Mouse (Mus musculus): ENCODE measurements around the gene Mrpl55. TPM values are rescaled to one million over a fixed set of nuclear protein-coding genes. Genes with fewer than 3 reads are reported as not detected.

Mrpl55 gene
- total RNA-seq, 1 experiment: 66.4 TPM

DNA sequence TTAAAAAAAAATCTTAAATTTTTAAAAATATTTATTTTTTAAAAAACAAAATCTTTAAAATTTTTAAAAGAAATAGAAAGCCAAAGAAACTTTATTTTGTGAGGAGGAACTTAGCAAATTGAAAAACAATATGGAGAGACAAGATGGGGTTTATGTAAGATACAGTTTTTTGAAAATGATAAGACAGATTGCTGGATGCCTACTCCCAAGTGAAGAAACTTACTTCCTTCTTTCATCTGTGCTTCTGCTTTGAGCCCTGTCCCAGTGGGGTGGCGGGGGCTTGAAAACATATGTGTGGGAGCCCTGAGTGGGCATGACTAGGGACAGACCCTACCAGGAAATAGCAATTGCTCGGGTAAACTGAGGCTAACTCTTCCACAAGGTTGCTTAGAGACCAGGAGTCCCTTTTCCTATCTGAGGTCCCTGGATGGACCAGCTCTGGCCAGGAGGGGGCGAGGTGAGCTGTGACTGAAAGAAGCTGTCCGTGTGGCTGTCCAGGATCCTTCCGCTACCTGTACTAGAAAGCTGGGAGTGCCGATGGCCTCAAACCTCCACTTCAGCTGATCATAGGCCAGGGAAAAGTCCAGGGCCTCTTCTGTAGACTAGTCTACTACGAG, 28.0 kb downstream of the Mrpl55 start:
- no peaks in the 10 kb centered on the region for H3K9me3 ChIP-seq (ENCODE audit: control insufficient read depth, insufficient read depth, low read depth, low read length)
- H3K4me3 ChIP-seq (ENCODE audit: insufficient read depth in 1 of 2, low read depth in 1 of 2, low read length in 2 of 2, poor library complexity in 1 of 2, severe bottlenecking in 1 of 2): no peak overlapping the region
- in situ Hi-C loops (cut with MboI; ENCODE audit: low sequenced_read_pairs in 2 of 2, unreplicated experiment in 2 of 2): loop anchor here in 1 of 2 experiments (5.0 kb wide), 1 partner anchor 62 kb away; the partner anchor contains the start of gene Wnt3a
- H3K4me1 ChIP-seq (ENCODE audit: control insufficient read depth in 2 of 2, insufficient read depth in 2 of 2, low read length in 2 of 2, poor library complexity in 1 of 2): peaks cover 0 to 4% of the 10 kb centered on the region in 2 experiments; a peak in 1 of 4 replicates
- TF ChIP-seq CHD2 (IDR thresholded peaks at IDR 0.05; ENCODE audit: low read depth, low read length) (no peak), ZC3H11A (IDR thresholded peaks at IDR 0.05; ENCODE audit: borderline replicate concordance, low read depth, low read length) (peak; percentile 12; the same call in 1 of the 2 replicates), HCFC1 (IDR thresholded peaks at IDR 0.05; ENCODE audit: borderline replicate concordance, insufficient read depth, low read length) (no peak)
- H3K36me3 ChIP-seq (ENCODE audit: control insufficient read depth, insufficient read depth, low read length, poor library complexity, severe bottlenecking): no peaks in the 10 kb centered on the region
- DNase-seq (ENCODE audit: low read depth, low spot score): peak; percentile 53
- H3K9ac ChIP-seq (ENCODE audit: insufficient read depth, low read depth, low read length, poor library complexity, severe bottlenecking): no peak overlapping the region
- H3K27ac ChIP-seq (ENCODE audit: insufficient read depth, low read depth, low read length, poor library complexity, severe bottlenecking): no peak overlapping the region

DNA sequence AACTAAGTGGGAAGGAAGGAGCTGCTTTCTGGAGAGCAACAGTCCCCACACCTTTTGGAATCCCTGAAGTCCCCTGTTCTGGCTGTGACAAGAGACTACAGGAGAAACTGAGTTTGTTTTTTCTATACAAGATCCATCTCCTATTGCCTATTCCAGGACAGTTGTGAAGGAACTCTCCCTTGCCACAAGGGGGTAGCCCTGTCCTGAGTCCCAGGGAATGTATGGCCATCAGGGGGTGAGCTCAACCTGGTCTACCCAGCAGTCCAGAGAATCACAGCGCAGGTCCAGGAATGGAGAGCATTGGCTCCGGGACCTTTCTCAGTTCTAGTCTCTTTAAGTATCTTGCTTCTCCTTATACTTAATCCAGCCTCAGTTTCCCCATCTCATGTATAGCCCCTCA, 30.5 kb downstream of the Mrpl55 start:
- Histone ChIP-seq H3K4me3 (ENCODE audit: insufficient read depth in 1 of 2, low read depth in 1 of 2, low read length in 2 of 2, poor library complexity in 1 of 2, severe bottlenecking in 1 of 2) (no peak overlapping the region), H3K9ac (ENCODE audit: insufficient read depth, low read depth, low read length, poor library complexity, severe bottlenecking) (no peak overlapping the region), H3K9me3 (ENCODE audit: control insufficient read depth, insufficient read depth, low read depth, low read length) (no peaks in the 10 kb centered on the region), H3K4me1 (ENCODE audit: control insufficient read depth in 2 of 2, insufficient read depth in 2 of 2, low read length in 2 of 2, poor library complexity in 1 of 2) (peaks cover 0 to 2% of the 10 kb centered on the region in 2 experiments; a peak in 1 of 4 replicates), H3K36me3 (ENCODE audit: control insufficient read depth, insufficient read depth, low read length, poor library complexity, severe bottlenecking) (no peaks in the 10 kb centered on the region), H3K27ac (ENCODE audit: insufficient read depth, low read depth, low read length, poor library complexity, severe bottlenecking) (no peak overlapping the region)
- no peak for DNase-seq (ENCODE audit: low read depth, low spot score)
- in situ Hi-C loops (cut with MboI; ENCODE audit: low sequenced_read_pairs in 2 of 2, unreplicated experiment in 2 of 2): loop anchor here in 1 of 2 experiments (5.0 kb wide), 1 partner anchor 60 kb away; the partner anchor contains the start of gene Wnt3a
- no peak for TF ChIP-seq HCFC1 (IDR thresholded peaks at IDR 0.05; ENCODE audit: borderline replicate concordance, insufficient read depth, low read length)
- no peak; the same call in 1 of the 2 replicates for TF ChIP-seq ZC3H11A (IDR thresholded peaks at IDR 0.05; ENCODE audit: borderline replicate concordance, low read depth, low read length)
- TF ChIP-seq MAFK (IDR thresholded peaks at IDR 0.05; ENCODE audit: insufficient read depth, low read depth, low read length): no peak
- TF ChIP-seq ZNF384 (IDR thresholded peaks at IDR 0.05; ENCODE audit: low read depth, low read length): no peak
- no peak for TF ChIP-seq CHD2 (IDR thresholded peaks at IDR 0.05; ENCODE audit: low read depth, low read length)

DNA sequence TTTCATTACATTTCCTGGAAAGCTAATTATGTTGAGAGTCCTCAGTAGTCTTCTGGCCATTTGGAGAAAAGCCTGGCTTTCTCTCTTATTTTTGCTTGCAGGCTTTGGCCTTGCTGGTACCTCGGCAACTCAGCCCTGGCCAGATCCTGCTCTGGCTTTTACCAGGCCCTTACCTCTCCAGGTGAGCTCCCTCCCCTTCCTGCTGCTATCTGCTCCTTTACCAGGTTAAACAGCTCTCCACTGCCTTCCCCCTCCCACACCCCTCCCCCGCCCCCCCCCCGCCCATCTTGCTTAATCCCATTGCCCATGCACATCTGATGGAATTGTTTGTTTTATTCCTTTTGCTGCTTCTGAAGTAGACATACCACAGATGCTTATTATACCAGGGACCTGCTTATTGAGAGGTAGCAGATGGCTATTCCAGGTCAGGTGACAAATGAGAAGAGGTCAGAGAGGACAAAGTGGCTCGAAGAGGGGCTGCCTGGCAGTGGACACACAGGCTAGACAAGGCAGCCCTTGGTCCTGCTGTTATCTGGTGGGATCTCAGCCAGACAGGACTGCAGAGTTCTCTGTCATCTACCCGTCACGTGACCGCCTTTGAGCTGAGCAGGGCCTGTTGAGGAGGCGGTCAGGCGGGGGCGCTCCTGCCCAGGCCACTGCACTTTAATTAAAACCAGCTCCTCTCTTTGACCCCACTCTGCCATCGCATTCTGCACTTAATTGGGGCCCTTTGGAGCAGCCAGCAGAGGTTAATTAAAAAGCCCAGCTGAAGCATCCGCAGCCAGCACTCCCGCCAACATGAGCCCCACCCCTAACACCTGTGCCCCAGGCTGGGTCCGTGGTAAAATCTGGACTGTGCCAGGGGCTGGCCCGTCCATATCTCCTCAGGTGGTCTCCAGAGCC, 36.5 kb downstream of the Mrpl55 start:
- no peaks in the 10 kb centered on the region for H3K9me3 ChIP-seq (ENCODE audit: control insufficient read depth, insufficient read depth, low read depth, low read length)
- in situ Hi-C loops (cut with MboI; ENCODE audit: low sequenced_read_pairs in 2 of 2, unreplicated experiment in 2 of 2): no loop called here
- peaks cover 0 to 3% of the 10 kb centered on the region in 2 experiments; a peak in 1 of 4 replicates for H3K4me1 ChIP-seq (ENCODE audit: control insufficient read depth in 2 of 2, insufficient read depth in 2 of 2, low read length in 2 of 2, poor library complexity in 1 of 2)
- no peak overlapping the region for H3K27ac ChIP-seq (ENCODE audit: insufficient read depth, low read depth, low read length, poor library complexity, severe bottlenecking)
- no peaks in the 10 kb centered on the region for H3K36me3 ChIP-seq (ENCODE audit: control insufficient read depth, insufficient read depth, low read length, poor library complexity, severe bottlenecking)
- TF ChIP-seq CHD2 (IDR thresholded peaks at IDR 0.05; ENCODE audit: low read depth, low read length): no peak
- no peak for TF ChIP-seq MAFK (IDR thresholded peaks at IDR 0.05; ENCODE audit: insufficient read depth, low read depth, low read length)
- TF ChIP-seq ZC3H11A (IDR thresholded peaks at IDR 0.05; ENCODE audit: borderline replicate concordance, low read depth, low read length): no peak
- no peak for TF ChIP-seq ZNF384 (IDR thresholded peaks at IDR 0.05; ENCODE audit: low read depth, low read length)
- no peak for TF ChIP-seq HCFC1 (IDR thresholded peaks at IDR 0.05; ENCODE audit: borderline replicate concordance, insufficient read depth, low read length)
- no peak for DNase-seq (ENCODE audit: low read depth, low spot score)
- no peak overlapping the region for H3K9ac ChIP-seq (ENCODE audit: insufficient read depth, low read depth, low read length, poor library complexity, severe bottlenecking)
- H3K4me3 ChIP-seq (ENCODE audit: insufficient read depth in 1 of 2, low read depth in 1 of 2, low read length in 2 of 2, poor library complexity in 1 of 2, severe bottlenecking in 1 of 2): no peak overlapping the region

DNA sequence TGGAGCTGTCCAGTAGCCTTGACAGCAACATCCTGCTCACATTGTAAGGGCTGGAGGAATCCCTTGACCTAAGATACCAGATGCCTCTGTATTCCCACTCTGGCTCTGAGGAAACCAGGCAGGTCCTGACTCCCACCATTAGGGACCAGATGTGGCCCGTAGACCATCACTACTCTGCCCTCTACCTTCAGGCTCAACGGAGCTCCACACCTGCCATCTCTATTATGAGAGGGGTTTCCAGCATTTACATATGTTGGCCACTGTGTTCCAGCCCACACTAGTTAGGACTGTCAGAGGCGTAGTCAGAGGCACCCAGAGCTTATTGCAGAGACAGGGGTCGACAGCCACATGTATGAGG, 37.1 kb downstream of the Mrpl55 start:
- TF ChIP-seq MAFK (IDR thresholded peaks at IDR 0.05; ENCODE audit: insufficient read depth, low read depth, low read length) (no peak), HCFC1 (IDR thresholded peaks at IDR 0.05; ENCODE audit: borderline replicate concordance, insufficient read depth, low read length) (no peak), ZNF384 (IDR thresholded peaks at IDR 0.05; ENCODE audit: low read depth, low read length) (no peak), CHD2 (IDR thresholded peaks at IDR 0.05; ENCODE audit: low read depth, low read length) (no peak), ZC3H11A (IDR thresholded peaks at IDR 0.05; ENCODE audit: borderline replicate concordance, low read depth, low read length) (no peak)
- Histone ChIP-seq H3K27ac (ENCODE audit: insufficient read depth, low read depth, low read length, poor library complexity, severe bottlenecking) (no peak overlapping the region), H3K4me3 (ENCODE audit: insufficient read depth in 1 of 2, low read depth in 1 of 2, low read length in 2 of 2, poor library complexity in 1 of 2, severe bottlenecking in 1 of 2) (no peak overlapping the region), H3K4me1 (ENCODE audit: control insufficient read depth in 2 of 2, insufficient read depth in 2 of 2, low read length in 2 of 2, poor library complexity in 1 of 2) (peaks cover 0 to 8% of the 10 kb centered on the region in 2 experiments; a peak in 1 of 4 replicates), H3K36me3 (ENCODE audit: control insufficient read depth, insufficient read depth, low read length, poor library complexity, severe bottlenecking) (no peaks in the 10 kb centered on the region), H3K9me3 (ENCODE audit: control insufficient read depth, insufficient read depth, low read depth, low read length) (no peaks in the 10 kb centered on the region), H3K9ac (ENCODE audit: insufficient read depth, low read depth, low read length, poor library complexity, severe bottlenecking) (no peak overlapping the region)
- no peak for DNase-seq (ENCODE audit: low read depth, low spot score)
- in situ Hi-C loops (cut with MboI; ENCODE audit: low sequenced_read_pairs in 2 of 2, unreplicated experiment in 2 of 2): no loop called here

Data from ES-E14 (cell line).